8 mouse cellular contexts compared by ENCODE assay signal in the genomic region with DNA sequence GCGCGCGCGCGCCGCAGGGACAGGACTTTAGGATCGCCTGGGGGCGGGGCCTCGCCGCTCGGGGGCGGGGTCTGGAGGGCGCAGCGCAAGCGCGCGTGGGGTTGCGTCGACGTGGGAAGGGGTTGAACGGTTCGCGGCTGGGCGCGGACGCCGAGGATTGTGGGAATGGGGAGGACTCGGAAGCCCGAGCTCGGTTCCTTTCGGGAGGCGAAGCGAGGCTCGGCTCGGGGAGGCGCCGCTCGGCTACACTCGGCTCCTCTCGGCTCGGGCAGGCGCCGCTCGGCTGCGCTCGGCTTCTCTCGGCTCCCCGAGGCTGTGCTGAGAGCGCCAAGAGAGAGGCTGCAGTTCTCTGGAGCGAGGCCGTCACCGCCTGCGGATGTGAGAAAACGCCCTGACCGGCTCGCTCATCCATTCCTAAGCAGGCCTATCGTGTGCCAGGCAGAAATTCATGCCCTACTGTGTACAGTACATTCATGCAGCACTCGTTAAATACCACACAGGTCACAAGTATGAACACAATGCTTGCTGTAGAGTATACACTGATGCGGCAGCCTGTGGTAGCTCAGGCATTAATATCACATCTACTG. TPM values are rescaled to one million over a fixed set of nuclear protein-coding genes. Genes with fewer than 3 reads are reported as not detected.
DNase-seq lines count a peak whose midpoint lies in the region; ATAC-seq lines count a peak whose summit lies in the region.

TSS of gene Gna11 (minus strand) at position 30 of the 587 bp plus-strand sequence.

- H3K4me1 ChIP-seq in hindbrain, embryonic 15.5 days (replicated peaks) = peaks cover 40% of the 10 kb centered on the region

- peak within 1 kb of the TSS; percentile 89 for H3K27ac ChIP-seq in hindbrain, embryonic 15.5 days (replicated peaks)

- no peaks in the 10 kb centered on the region for H3K9me3 ChIP-seq in hindbrain, embryonic 15.5 days

- peak; percentile 99 for DNase-seq in T-cell, adult 2 months (ENCODE audit: low spot score)
- peak; percentile 99 to 100 for DNase-seq in cerebellum, postnatal 36 days
- peak; percentile 99 to 100 for DNase-seq in frontal cortex, postnatal 36 days (ENCODE audit: low spot score in 2 of 2)
- DNase-seq in left cerebral cortex, adult 11 months (ENCODE audit: low spot score) = peak; percentile 99
- peak; percentile 100 for DNase-seq in lung, postnatal 4 days
- peak; percentile 98 for DNase-seq in retina, postnatal 7 days (ENCODE audit: low read depth, low spot score)
- DNase-seq in urinary bladder, adult 2 months (ENCODE audit: low spot score) = peak; percentile 98

- peak within 1 kb of the TSS; percentile 88 for H3K4me3 ChIP-seq in hindbrain, embryonic 15.5 days

- peak; percentile 96 for ATAC-seq in hindbrain, embryonic 15.5 days (ENCODE audit: low FRiP score, low read depth)

- peak within 1 kb of the TSS; percentile 79 for H3K9ac ChIP-seq in hindbrain, embryonic 15.5 days

- H3K4me2 ChIP-seq in hindbrain, embryonic 15.5 days = peak within 1 kb of the TSS; percentile 92

- under 1% methylated on average over 57 of the region's 59 CpGs for WGBS in hindbrain, embryonic 15.5 days

- H3K27me3 ChIP-seq in hindbrain, embryonic 15.5 days = no peaks in the 10 kb centered on the region

- H3K36me3 ChIP-seq in hindbrain, embryonic 15.5 days = no peaks in the 10 kb centered on the region

RNA-seq across cellular contexts. Expression of gene Gna11, which starts in this region (rescaled TPM):
- 94.3 and 109 TPM in 2 replicates for polyA plus RNA-seq in hindbrain, embryonic 15.5 days (2015; fragmentation: Nextera tagmentation; extraction: Ambion mirVana)
- 84.0 and 88.5 TPM in 2 replicates for polyA plus RNA-seq in urinary bladder, adult 2 months (2012; rRNA removed)

Comparison
In these comparisons a context has a peak if more than half of its experiments do, and no peak if none do; other contexts are left out.
1. Peak in every context shown above with its lines: DNase-seq, ATAC-seq, H3K4me3 ChIP-seq and H3K27ac ChIP-seq.